Mouse (Mus musculus) embryonic facial prominence, embryonic 12.5 days (tissue): ENCODE results near the gene Etnk1. TPM values are rescaled to one million over a fixed set of nuclear protein-coding genes. Genes with fewer than 3 reads are reported as not detected.

ENCODE experiments used
- ATAC-seq: fragments of 200-750 bp; cut with Nextera tagmentation; 2 replicates; pipeline ENCODE4 v1.8.0; 2017; ENCODE audit not compliant: insufficient number of reproducible peaks, insufficient read depth, low FRiP score, low TSS enrichment
- H3K27ac ChIP-seq: fragments of 300-500 bp; sonication (generic); 2 replicates; pipeline ENCODE4 v1.5.1; 2016; ENCODE audit warnings: mild to moderate bottlenecking
- H3K27me3 ChIP-seq: fragments of 300-500 bp; sonication (generic); 2 replicates; pipeline ENCODE4 v1.6.1; 2016; ENCODE audit warnings: mild to moderate bottlenecking, moderate library complexity
- H3K36me3 ChIP-seq: fragments of 300-500 bp; sonication (generic); 2 replicates; pipeline ENCODE4 v1.6.1; 2016; ENCODE audit warnings: mild to moderate bottlenecking
- H3K4me1 ChIP-seq: fragments of 300-500 bp; sonication (generic); 2 replicates; pipeline ENCODE4 v1.6.1; 2016
- H3K4me2 ChIP-seq: fragments of 300-500 bp; sonication (generic); replicated peaks from 2 replicates; pipeline ENCODE4 v1.6.1; 2016; ENCODE audit warnings: mild to moderate bottlenecking, moderate library complexity
- H3K4me3 ChIP-seq: fragments of 300-500 bp; sonication (generic); 2 replicates; pipeline ENCODE4 v1.5.1; 2016; ENCODE audit warnings: mild to moderate bottlenecking
- H3K9ac ChIP-seq: fragments of 300-500 bp; sonication (generic); 2 replicates; pipeline ENCODE4 v1.6.1; 2016; ENCODE audit warnings: mild to moderate bottlenecking, moderate library complexity
- H3K9me3 ChIP-seq: fragments of 300-500 bp; sonication (generic); 2 replicates; pipeline ENCODE4 v1.6.1; 2016; ENCODE audit warnings: mild to moderate bottlenecking, moderate library complexity
- WGBS: fragments of 180-500 bp; shearing (Covaris S2); methylation state at CpG from one replicate; pipeline ENCODE4 v1.1.7; 2016; 5-methylcytosine and 5-hydroxymethylcytosine counted together
- polyA plus RNA-seq: library from polyadenylated mRNA; unstranded; fragments of >200 nt; fragmentation: Nextera tagmentation; extraction: Ambion mirVana; gene quantifications from 2 replicates; pipeline ENCODE4 v1.2.1, GENCODE M21; 2016

Etnk1 gene
- 30.7 TPM in 2 replicates for polyA plus RNA-seq

DNA sequence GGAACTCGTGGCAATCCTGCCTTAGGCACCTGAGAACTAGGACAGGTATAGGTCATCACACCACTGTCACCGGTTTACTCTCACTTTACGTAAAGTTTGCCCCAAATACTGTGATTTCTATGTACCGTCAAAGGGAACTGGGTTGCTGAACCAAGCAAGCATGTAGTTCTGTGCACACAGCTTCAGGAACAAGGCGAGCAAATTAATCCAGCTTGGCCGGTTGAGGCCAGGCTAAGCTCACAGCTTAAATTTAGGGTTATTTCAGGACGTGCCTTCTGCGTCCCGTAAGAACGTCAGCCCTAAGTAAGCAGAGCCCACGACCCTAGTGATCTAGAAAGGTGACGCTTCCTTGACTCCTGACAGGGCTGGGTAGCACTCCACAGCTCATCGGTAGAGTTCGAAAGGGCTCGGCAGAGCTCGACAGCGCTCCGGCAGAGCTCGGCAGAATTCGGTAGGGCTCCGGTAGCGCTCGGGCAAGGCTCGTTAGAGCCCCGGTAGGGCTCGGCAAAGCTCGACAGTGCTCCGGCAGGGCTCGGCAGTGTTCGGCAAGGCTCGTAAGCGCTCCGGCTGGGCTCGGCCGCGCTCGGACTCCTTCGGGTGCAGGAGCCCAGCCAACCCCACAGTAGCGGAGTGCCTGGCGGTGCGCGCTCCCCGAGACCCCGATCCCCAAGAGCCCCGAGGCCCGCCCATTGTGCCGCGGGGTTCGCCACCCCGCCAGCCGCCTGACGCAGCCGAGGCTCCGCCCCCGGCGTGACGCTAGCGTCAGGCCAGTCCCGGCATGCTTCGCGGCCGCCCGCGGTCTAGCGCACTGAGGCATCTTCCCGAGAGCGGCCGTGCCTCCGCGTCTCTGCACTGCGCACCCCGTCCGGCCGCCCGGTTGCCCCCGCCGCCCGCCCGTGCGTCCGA lies at the start of gene Etnk1:
TSS of gene Etnk1 (plus strand) at position 770 of the 906 bp plus-strand sequence.
- peaks cover 20% of the 10 kb centered on the region for H3K4me1 ChIP-seq
- peak; percentile 97 for ATAC-seq
- WGBS = under 1% methylated on average over 80 of the region's 81 CpGs
- peak within 1 kb of the TSS; percentile 88 for H3K27ac ChIP-seq
- H3K4me2 ChIP-seq = peak within 1 kb of the TSS; percentile 79
- H3K9ac ChIP-seq = peak within 1 kb of the TSS; percentile 88
- H3K9me3 ChIP-seq = no peaks in the 10 kb centered on the region
- no peaks in the 10 kb centered on the region for H3K36me3 ChIP-seq
- no peaks in the 10 kb centered on the region for H3K27me3 ChIP-seq
- H3K4me3 ChIP-seq = peak within 1 kb of the TSS; percentile 86

DNA sequence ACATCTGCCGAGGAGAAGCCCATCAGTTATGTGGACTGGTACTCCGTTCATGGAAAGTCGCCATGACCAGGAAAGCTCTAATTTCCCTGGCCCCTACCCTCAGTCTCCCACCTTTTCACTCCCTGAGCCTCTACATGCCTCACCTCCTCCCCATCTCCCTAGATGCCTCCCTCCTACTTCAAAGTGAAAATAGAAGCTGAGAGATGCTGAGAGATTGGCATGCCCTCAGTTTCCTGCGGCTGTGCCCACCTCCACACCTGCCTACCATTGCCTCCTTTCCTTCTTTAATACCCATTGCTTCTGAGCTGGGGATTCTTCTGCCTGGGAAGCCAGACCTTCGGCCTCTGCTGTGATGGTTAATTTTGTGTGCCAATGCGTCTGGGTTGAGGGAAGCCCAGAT lies 47.7 kb upstream of the Etnk1 start:
- no peak for ATAC-seq
- Histone ChIP-seq H3K27me3 (no peaks in the 10 kb centered on the region), H3K4me2 (no peak overlapping the region), H3K4me3 (no peak overlapping the region), H3K9me3 (no peaks in the 10 kb centered on the region), H3K4me1 (no peaks in the 10 kb centered on the region; the same call in 1 of the 2 replicates), H3K27ac (no peak overlapping the region), H3K9ac (no peak overlapping the region), H3K36me3 (no peaks in the 10 kb centered on the region)
- WGBS = 91% methylated on average over 6 of the region's 6 CpGs

DNA sequence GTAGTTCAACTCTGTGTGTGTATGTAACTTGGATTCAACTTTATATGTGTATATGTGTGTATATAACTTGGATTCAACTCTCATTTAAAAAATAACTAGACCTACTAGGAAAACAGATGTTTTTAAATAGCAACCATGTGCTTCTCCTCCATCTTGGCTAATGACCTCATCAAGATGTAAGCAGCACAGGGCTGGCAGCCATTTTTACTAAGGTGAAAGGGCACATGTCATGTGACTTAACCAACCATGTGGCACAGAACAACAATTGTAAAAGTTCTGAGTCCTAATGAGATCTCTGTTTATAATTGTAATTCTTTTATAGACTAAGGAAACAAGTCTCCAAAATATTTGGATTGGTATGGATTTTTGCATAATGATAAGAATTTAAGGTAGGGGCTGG lies 41.3 kb upstream of the Etnk1 start:
- H3K9me3 ChIP-seq = 0 out of 2 replicates have a peak, but pooled peaks cover 5% of the 10 kb centered on the region
- no peak overlapping the region for H3K9ac ChIP-seq
- no peak overlapping the region for H3K4me2 ChIP-seq
- no peak overlapping the region for H3K27ac ChIP-seq
- no peaks in the 10 kb centered on the region for H3K27me3 ChIP-seq
- no peaks in the 10 kb centered on the region for H3K36me3 ChIP-seq
- H3K4me3 ChIP-seq = no peak overlapping the region
- ATAC-seq = no peak
- no peaks in the 10 kb centered on the region for H3K4me1 ChIP-seq

DNA sequence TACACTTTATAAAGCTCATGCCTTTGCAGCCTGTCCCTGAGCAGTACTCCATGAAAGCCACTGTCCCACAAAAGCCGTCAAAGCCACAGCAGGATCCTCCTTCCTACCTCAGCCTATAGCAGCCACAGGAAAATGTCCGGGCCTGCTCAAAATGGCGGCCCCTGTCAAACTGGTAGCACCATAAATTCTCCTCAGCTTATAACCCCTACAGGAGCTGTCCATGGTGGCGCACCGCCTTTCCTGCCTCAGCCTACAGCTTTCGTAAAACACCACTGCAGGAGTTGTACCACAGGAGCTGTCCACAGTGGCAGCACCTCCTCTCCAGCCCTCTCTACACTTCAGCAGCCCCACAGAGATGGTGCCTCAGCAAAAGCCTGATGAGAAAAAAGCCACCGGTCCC lies 37.6 kb upstream of the Etnk1 start:
- no peaks in the 10 kb centered on the region for H3K4me1 ChIP-seq
- H3K4me3 ChIP-seq = no peak overlapping the region
- H3K36me3 ChIP-seq = no peaks in the 10 kb centered on the region
- no peak overlapping the region for H3K27ac ChIP-seq
- no peaks in the 10 kb centered on the region for H3K27me3 ChIP-seq
- no peak for ATAC-seq
- H3K9me3 ChIP-seq = 0 out of 2 replicates have a peak, but pooled peaks cover 5% of the 10 kb centered on the region
- H3K9ac ChIP-seq = no peak overlapping the region
- WGBS = 88% methylated on average over 7 of the region's 7 CpGs
- H3K4me2 ChIP-seq = no peak overlapping the region

DNA sequence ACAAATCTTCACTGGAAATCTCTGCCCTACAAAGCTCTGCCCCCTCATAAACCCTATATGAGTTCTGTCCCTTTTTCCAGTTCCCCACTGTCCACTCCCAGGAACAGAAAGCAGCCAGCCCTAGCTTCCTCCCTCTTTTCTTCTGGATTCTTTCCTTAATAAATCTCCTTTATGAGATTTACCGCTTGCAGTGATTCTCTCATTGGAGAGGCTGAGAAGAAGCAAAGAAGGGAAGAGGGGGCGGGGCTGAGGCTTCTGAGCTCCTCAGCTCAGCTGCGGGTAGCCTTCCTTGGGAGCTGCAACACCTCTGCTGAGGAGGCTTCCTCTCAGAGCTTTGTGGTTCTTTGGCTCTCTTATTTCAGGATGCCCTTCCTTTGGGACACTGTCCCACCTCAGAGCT lies 37.1 kb upstream of the Etnk1 start:
- Histone ChIP-seq H3K4me3 (no peak overlapping the region), H3K4me2 (no peak overlapping the region), H3K27me3 (no peaks in the 10 kb centered on the region), H3K27ac (no peak overlapping the region), H3K9me3 (0 out of 2 replicates have a peak, but pooled peaks cover 5% of the 10 kb centered on the region), H3K4me1 (no peaks in the 10 kb centered on the region), H3K36me3 (no peaks in the 10 kb centered on the region), H3K9ac (no peak overlapping the region)
- 84% methylated on average over 3 of the region's 3 CpGs for WGBS
- ATAC-seq = no peak

DNA sequence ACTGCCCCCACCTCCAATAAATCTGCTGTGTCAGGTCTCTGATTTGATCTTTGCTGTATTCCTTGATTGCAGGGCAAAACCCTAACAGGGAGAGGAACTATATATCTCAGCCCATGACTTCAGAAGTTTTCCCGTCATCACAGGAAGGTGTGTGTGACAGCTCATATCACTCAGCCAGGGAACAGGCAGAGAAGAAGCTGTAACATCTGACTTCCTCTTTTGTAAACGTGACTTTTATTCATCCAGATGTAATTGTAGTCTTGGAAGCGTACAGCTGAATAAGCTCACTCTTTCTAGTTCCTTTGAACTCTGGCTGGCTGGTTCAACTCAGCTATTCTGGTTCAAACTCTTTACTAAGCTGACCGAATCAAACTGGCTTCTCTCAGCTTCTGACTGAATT lies 36.6 kb upstream of the Etnk1 start:
- Histone ChIP-seq H3K4me3 (no peak overlapping the region), H3K36me3 (no peaks in the 10 kb centered on the region), H3K9ac (no peak overlapping the region), H3K9me3 (0 out of 2 replicates have a peak, but pooled peaks cover 5% of the 10 kb centered on the region), H3K4me1 (no peaks in the 10 kb centered on the region), H3K27me3 (no peaks in the 10 kb centered on the region), H3K27ac (no peak overlapping the region), H3K4me2 (no peak overlapping the region)
- ATAC-seq = no peak
- 81% methylated on average over 4 of the region's 4 CpGs for WGBS

DNA sequence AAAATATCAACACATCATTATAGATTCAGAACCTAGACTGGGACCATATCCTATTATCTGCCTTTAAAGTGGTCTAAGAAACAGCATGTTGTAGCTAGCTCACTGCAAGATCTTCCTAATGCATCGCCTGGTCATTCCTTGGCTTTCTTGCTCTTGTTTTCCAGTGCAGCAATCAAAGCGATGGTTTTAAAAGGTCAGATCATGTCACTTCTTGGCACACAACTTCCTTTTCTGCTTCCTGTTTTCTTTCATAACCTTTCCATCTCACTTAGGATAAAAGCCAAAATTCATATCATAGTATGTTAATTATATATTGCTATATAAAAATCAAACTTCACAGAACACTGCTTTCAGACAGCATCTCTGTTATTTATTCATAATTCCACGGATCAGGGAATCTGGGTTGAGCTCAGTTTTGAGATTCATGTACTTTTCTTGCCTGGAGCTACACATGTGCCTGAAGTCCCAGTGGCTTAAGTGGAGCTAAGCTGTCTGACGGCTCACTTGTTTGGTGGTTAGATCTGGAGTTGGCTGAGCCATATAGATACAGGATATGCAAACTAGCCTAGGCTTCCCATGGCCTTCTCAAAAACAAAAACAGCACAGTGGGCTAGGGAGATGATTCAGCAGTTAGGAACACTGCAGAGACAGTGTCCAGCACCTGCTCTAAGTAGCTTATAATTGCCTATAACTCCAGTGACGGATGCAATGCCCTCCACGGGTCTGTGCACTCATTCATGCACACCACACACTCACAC lies 34.9 kb upstream of the Etnk1 start:
- H3K9me3 ChIP-seq = 0 out of 2 replicates have a peak, but pooled peaks cover 5% of the 10 kb centered on the region
- no peaks in the 10 kb centered on the region for H3K27me3 ChIP-seq
- H3K36me3 ChIP-seq = no peaks in the 10 kb centered on the region
- no peak overlapping the region for H3K27ac ChIP-seq
- no peak overlapping the region for H3K9ac ChIP-seq
- no peak for ATAC-seq
- no peak overlapping the region for H3K4me3 ChIP-seq
- no peaks in the 10 kb centered on the region for H3K4me1 ChIP-seq
- 68% methylated on average over 6 of the region's 6 CpGs for whole genome bisulfite sequencing
- no peak overlapping the region for H3K4me2 ChIP-seq

DNA sequence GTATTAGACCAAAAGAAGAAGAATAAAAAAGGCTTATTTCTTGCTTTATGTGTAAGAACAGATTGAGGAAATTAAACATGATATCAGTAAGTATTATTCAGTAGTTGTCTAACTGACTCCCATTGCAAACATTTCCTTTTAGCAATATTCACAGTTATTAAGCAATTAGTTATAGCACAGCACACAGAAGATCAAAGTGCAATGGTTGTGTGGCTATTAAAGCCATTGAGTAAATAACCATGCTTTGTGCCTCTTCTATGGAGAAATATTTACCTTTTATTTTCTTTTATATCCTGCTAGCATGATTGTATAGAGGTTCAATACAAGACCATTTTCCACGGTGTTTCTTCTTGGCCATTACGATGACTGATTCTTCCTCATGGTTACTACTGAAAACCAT lies 33.9 kb upstream of the Etnk1 start:
- H3K27ac ChIP-seq = no peak overlapping the region
- H3K9ac ChIP-seq = no peak overlapping the region
- no peaks in the 10 kb centered on the region for H3K4me1 ChIP-seq
- no peaks in the 10 kb centered on the region for H3K27me3 ChIP-seq
- H3K36me3 ChIP-seq = no peaks in the 10 kb centered on the region
- 0 out of 2 replicates have a peak, but pooled peaks cover 5% of the 10 kb centered on the region for H3K9me3 ChIP-seq
- no peak overlapping the region for H3K4me2 ChIP-seq
- no peak overlapping the region for H3K4me3 ChIP-seq
- ATAC-seq = no peak
- 92% methylated on average over 2 of the region's 2 CpGs for WGBS

DNA sequence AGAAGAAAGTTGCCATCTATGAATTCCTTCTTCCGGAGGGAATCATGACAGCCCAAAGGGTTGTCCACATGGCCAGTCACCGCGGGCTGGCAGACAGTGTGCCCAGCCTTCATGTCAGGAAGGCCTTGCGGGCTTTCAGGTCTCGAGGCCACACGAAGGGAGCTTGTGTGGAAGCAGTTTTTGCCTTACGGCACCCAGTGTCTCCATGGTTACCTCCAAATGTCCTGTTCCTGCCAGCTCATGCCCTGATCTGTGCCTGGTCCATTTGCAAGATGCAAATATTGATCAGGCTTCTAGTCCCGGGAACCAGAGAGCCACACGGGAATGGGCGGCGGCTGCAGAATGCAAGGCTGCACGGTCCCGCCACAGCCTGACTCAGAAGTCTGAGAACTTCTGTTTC lies 31.9 kb upstream of the Etnk1 start:
- 92% methylated on average over 13 of the region's 13 CpGs for WGBS
- Histone ChIP-seq H3K27me3 (no peaks in the 10 kb centered on the region), H3K4me2 (no peak overlapping the region), H3K4me3 (no peak overlapping the region), H3K36me3 (no peaks in the 10 kb centered on the region), H3K27ac (no peak overlapping the region), H3K9ac (no peak overlapping the region), H3K4me1 (no peaks in the 10 kb centered on the region), H3K9me3 (no peaks in the 10 kb centered on the region)
- ATAC-seq = no peak

DNA sequence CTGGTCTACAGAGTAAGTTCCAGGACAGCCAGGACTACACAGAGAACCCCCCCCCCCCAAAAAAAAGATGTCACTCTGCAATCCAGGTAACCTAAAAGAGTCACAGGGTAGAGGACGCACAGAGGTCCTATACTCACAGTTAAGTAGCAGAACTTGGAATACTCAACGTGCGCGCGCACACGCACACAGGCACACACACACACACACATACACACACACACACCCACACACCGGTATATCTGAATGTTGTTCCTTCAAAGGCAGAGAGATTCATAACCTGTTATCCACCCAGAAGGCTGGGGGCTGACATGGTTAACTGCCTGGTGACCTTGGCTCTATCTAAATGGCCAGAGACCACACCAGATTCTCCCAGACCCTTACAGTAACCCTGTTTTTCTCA lies 30.3 kb upstream of the Etnk1 start:
- no peak overlapping the region for H3K27ac ChIP-seq
- ATAC-seq = no peak
- H3K4me2 ChIP-seq = no peak overlapping the region
- H3K4me1 ChIP-seq = no peaks in the 10 kb centered on the region
- H3K9me3 ChIP-seq = no peaks in the 10 kb centered on the region
- no peak overlapping the region for H3K4me3 ChIP-seq
- H3K9ac ChIP-seq = no peak overlapping the region
- H3K36me3 ChIP-seq = no peaks in the 10 kb centered on the region
- H3K27me3 ChIP-seq = no peaks in the 10 kb centered on the region
- 98% methylated on average over 7 of the region's 7 CpGs for whole genome bisulfite sequencing

DNA sequence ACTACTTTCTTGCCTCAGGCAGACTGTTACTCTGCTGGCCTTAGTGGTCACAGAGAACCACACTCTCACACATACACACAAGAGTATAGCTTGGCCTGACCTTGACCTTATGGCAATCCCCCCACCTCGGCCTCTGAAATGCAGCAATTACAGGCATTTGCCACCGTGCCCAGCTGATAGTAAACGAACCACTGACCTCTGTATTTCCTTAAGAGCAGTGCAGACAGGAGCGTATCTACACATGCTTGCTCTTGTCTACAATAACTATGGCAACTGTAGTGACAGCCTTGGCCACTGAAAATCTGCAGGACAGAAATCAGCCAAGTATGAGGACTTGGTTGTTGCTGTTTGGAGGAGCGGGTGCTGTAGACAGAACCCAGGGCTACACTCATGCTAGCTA lies 29.7 kb upstream of the Etnk1 start:
- ATAC-seq = no peak
- no peak overlapping the region for H3K9ac ChIP-seq
- H3K9me3 ChIP-seq = no peaks in the 10 kb centered on the region
- no peaks in the 10 kb centered on the region for H3K4me1 ChIP-seq
- H3K27me3 ChIP-seq = no peaks in the 10 kb centered on the region
- H3K27ac ChIP-seq = no peak overlapping the region
- H3K4me3 ChIP-seq = no peak overlapping the region
- 61% methylated on average over 5 of the region's 5 CpGs for WGBS
- H3K4me2 ChIP-seq = no peak overlapping the region
- H3K36me3 ChIP-seq = no peaks in the 10 kb centered on the region

DNA sequence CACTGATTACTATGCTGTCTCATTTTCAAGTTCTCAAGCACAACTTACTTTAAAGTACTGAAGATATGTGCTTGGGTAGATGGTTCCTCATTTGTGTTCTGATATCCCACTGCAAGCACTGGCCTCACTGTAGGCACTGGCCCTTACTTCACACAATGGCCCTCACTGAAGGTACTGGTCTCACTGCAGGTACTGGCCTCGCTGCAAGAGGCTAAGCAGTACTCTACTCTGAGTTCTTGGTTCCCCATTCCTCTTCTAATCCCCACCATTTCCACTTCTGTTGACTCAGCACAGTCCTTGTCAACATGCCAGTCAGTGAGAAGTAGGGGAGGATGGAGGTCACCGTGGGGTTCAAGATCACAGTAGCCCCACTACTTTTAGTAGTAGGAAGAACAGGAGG lies 27.6 kb upstream of the Etnk1 start:
- WGBS = 79% methylated on average over 2 of the region's 2 CpGs
- Histone ChIP-seq H3K4me3 (no peak overlapping the region), H3K36me3 (no peaks in the 10 kb centered on the region), H3K27me3 (no peaks in the 10 kb centered on the region), H3K4me2 (no peak overlapping the region), H3K9ac (no peak overlapping the region), H3K4me1 (peaks cover 7% of the 10 kb centered on the region; the same call in 1 of the 2 replicates), H3K27ac (no peak overlapping the region), H3K9me3 (no peaks in the 10 kb centered on the region)
- ATAC-seq = no peak
